Mouse (Mus musculus): ENCODE data around the gene Mrpl52.

DNA sequence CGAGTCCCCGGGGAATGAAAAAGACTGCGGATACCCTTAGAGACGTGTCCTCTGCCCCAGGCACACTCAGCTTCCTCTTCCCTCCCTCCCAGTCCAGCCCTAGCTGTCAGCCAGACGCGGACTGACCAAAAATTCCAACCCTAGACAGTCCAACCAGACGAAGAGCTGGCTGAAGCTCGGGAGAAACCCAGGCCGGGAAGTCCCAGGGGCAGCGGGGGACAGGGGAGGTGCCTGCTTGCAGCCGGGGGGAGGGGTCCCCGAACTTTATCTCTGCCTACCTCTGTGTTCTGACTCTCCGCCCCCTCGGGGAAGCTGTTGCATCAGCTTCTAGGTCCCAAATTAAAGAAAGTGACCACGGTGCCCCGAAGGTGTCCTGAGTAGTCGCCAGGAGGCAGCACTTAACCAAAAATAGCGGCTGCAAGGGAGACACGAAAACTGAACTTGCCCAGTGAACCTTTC lies 9.1 kb upstream of the Mrpl52 start, which contains the start of gene Slc7a7:
- TF ChIP-seq CTCF (IDR thresholded peaks at IDR 0.05): peak; percentile 63
- TF ChIP-seq POLR2A (IDR thresholded peaks at IDR 0.05; ENCODE audit: insufficient read depth, low read depth, low read length): no peak
- TF ChIP-seq EP300 (IDR thresholded peaks at IDR 0.05; ENCODE audit: insufficient read depth, low read depth, low read length): no peak

All from heart, adult 2 months (tissue).